Mouse (Mus musculus) liver, postnatal 0 days (tissue): ENCODE measurements at regions not wholly inside any gene's neighbourhood (a gene's known extent, or its start where the extent isn't known, plus 50 kb on each side); places are given as distances from the start of the nearest gene placed in this dataset.

Experiments
- CTCF ChIP-seq: sonication (generic); IDR thresholded peaks from 2 replicates; pipeline ENCODE4 v1.5.1; 2016; ENCODE audit warnings: antibody characterized with exemption, low read depth
- EP300 ChIP-seq: IDR thresholded peaks from 2 replicates; pipeline ENCODE4 v1.6.1; 2016; ENCODE audit warnings: antibody characterized with exemption, low read depth, mild to moderate bottlenecking

GRCm38 (mm10) chr3:129478093-129478492 lies 54.1 kb upstream of the Elovl6 start:
- TF ChIP-seq CTCF, result no peak
- TF ChIP-seq EP300, result no peak
